Mouse (Mus musculus) cerebellum, postnatal 14 days (tissue): ENCODE measurements around the gene Myadm.
"Not testable (repeated sequence)": the region's sequence is repeated elsewhere in the genome, so short reads cannot be mapped to it uniquely, and the experiment has no call there.

Experiments used
- DNase-seq, 2 experiments: peaks; one replicate each; pipeline ENCODE4 v3.0.0; 2021; ENCODE audit warnings: mixed read lengths in 2 of 2

The Myadm gene

DNA sequence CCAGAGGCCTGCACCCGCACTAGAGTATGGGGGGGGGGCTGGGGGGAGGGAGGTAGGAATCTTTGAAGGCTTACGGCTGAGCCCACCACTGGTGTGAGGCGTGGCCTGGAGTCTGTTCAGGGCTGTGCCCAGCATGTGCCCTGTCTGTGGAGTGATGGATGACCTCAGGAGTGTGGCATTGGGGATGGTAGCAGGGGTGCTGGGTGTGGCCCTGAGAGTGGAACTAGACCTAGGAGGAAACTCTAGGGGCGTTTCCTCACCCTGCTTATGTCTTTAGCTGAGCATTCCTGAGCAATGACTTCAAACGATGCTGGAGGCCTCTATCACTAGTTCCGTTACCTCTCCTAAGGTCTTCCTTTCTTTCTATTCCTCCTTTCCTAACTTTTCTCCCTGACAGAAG is 2.3 kb downstream of the Myadm start:
- DNase-seq = peak in 1 of 2 experiments; percentile 14

DNA sequence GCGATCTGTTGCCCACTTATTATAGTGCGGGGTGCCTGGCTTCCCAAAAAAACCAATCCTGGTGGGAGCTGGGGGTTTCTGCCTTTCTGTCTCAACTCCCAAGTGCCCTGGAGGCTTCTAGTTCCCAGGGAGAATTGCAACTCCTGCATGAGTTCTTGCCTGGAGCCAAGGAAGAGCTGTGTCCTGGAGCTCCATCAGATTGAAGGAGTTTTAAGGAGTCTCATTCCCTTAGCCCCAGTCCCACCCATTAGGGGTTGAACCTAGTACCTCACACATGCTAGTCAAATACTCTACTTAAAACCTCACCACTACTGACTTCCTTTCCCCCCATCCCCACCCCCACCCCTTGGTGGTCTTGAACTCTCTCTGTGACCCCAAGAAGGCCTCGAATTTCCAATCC is 2.9 kb downstream of the Myadm start:
- DNase-seq = no peak

DNA sequence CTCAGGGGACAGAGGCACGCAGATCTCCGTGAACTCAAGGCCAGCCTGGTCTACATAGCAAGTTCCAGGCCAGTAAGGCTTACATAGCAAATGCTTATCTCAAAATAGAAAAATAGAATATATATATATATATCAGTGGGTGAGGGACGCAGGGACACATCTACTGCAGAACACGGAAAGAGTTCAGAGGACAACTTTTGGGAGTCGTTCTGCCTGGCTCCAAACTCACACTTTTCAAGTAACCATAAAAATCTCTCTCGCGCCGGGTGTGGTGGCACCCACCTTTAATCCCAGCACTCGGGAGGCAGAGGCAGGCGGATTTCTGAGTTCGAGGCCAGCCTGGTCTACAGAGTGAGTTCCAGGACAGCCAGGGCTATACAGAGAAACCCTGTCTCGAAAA is 3.4 kb downstream of the Myadm start:
- not testable (repeated sequence) for DNase-seq

DNA sequence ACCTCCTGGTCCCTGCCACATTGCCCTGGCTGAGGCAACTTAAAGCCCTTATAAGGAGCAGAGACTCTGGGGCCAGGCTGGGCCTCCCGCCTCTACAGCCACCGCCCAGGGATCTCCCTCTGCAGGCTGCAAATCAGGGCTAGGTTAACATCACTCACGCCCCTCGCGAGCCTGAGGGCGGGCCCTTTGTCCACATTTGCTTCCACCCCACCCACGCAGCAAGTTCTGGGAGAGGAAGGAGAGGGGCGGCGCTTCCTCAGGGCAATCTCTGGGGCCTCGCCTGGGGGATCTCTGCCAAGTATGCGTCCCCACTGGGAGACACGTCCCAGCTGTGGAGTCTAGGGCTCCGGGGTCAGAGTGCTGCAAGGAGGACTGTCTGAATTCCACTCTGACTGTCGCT is 3.9 kb downstream of the Myadm start:
- peak; percentile 33 to 54 for DNase-seq

DNA sequence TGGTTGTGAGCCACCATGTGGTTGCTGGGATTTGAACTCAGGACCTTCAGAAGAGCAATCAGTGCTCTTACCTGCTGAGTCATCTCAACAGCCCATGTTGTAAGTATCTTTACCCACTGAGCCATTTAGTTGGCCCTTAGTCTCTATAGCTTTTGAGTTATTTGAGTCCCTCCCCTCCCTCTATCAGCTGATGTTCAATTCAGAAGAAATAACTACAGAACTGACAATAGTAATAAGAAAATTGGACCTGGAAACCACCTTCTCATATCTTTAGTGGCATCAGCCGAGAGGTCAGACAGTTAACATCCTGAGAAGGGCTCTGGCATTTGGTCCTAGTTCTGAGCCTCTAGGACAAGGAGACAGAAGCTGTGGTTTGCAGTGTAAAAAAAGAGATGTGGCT is 5.9 kb downstream of the Myadm start:
- no peak for DNase-seq

DNA sequence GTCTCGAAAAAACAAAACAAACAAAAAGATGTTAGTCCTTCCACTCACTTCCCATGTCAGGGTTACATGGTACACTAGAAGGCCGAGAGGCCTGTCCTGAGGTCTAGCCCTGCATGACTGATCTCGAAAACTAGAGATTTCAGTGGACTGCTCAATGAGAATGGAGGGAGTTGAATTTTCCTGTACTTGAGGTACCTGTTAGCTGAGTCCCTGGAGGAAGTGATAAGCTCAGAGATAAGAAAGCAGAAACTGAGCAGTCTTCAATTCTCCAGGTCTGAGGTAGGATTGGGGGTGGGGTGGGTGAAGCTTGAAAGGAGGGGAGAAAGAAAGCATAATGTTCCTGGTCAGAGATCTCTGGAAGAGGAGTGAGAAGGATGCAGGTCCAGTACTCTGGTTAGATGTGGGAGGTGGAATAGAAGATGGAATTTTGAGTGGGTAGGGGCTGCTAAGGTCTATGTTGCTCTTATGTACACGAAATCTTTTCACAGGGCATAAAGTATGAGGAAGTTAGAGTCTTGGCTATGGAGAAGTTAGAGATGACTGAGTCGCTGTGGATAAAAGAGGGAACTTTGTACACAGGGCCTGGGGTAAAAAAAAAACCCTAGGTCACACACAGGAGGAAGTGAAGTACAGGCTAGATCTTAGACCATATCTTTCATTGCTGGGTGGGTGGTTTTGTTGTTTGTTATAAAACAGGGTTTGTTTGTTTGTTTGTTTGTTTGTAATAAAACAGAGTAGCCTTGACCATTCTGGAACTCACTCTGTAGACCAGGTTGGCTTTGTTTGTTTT is 6.6 kb downstream of the Myadm start:
- no peak for DNase-seq

DNA sequence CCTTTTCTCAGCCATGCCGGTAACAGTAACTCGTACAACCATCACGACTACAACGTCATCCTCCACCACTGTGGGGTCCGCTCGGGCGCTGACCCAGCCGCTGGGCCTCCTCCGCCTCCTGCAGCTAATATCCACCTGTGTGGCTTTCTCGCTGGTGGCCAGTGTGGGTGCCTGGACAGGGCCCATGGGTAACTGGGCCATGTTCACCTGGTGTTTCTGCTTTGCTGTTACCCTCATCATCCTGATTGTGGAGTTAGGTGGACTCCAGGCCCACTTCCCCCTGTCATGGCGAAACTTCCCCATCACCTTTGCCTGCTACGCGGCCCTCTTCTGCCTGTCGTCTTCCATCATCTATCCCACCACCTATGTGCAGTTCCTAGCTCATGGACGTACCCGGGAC is 7.8 kb downstream of the Myadm start:
- DNase-seq = no peak

DNA sequence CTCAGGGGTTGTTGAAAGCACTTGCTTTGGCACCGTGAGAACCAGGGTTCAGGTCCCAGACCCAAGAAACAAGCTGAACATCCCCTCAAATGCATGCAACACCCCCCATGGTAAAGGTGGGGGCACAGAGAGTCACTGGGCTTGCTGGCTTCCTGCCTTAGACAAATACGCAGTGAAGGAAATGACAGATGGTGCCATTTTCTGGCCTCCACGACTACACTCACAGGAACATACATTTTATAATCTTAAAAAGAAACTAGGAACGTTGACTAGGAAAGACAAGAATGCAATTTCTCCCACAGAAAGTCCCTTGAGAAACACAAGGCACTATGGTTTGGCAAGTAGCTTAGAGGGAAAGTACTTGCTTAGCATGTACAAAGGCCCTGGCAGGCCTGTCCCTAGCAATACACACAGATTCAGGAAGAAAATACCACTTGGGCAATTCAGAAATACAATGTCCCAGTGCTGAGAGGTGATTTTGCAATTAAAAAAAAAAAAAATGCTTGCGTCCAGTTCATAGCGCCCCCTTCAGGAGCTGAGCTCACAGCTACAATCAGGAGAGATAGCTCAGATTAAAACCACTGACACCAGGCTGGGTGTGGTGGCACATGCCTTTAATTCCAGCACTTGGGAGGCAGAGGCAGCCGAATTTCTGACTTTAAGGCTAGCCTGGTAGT is 11.2 kb downstream of the Myadm start:
- peak; percentile 35 to 56 for DNase-seq

DNA sequence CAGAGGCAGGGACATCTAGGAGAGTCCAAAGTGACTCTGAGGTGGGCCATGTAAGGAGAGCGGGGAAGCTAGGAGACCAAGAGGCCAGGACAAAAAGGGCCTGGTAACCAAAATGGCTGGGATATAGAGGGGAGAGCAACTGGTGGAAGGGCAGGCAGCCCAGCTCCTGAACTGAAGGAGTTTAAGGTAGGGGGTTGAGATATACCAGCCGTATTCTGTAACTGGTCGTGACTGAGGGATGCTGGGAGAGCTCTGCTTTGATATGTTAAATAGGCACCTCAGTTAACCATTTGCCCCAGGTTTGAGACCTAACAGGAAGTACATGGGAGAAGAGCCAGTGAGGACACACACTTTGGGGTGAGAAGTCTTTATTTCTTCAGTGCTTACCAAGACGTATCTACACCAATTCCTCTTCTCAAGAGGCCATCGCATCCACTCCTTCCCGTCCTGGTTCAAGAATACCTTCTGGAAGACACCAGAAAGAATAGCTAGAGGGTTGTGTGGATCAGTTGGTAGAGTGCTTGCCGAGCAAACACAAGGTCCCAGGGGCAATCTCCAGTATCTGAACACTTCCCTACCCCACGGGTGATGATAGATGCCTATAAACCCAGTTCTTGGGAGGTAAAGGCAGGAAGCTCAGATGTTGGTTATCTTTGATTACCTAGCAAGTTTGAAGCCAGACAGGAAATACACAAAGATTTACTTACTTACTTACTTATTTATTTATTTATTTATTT is 12.2 kb downstream of the Myadm start:
- no peak for DNase-seq

DNA sequence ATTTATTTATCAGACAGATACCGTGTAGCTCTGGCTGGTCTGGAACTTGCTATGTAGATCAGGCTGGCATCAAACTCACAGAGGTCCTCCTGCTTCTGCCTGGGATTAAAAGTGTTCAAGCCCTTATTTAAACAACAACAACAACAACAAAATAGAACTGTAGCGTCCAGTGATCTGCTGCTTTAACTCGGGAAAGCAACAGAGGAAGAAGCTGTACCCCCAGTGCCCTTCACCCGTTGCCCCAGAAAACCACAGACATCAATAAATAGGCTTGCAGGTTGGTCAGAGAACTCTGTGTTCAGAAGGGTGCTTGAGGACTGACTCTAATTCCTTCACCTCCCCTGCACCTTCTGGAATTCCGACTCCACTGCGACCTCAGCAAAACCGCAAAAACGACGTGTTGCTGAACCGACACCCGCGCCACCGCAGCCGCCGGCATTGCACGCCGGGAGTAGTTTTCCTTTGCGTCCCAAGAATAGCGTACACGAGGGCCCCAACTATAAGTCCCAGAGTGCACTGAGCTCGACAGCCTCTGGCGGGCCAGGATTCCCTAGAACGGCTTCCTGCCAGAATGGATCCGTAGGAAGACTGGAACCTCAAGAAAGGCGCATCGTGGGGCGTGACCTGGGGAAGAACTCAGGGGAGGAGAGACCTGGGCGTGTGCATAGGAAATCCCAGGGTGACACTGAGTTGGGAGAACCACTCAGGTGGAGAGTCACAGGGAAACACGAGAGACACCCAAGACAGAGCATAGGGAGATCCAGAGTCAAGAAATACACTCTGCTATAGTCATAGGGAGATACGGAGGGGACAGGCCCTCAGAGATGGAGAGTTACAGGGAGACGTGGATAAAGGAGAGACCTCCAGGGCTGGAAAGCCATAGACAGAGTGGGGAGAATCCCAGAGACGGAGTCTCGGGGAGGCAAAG is 13.0 kb downstream of the Myadm start:
- DNase-seq = peak; percentile 37 to 42

DNA sequence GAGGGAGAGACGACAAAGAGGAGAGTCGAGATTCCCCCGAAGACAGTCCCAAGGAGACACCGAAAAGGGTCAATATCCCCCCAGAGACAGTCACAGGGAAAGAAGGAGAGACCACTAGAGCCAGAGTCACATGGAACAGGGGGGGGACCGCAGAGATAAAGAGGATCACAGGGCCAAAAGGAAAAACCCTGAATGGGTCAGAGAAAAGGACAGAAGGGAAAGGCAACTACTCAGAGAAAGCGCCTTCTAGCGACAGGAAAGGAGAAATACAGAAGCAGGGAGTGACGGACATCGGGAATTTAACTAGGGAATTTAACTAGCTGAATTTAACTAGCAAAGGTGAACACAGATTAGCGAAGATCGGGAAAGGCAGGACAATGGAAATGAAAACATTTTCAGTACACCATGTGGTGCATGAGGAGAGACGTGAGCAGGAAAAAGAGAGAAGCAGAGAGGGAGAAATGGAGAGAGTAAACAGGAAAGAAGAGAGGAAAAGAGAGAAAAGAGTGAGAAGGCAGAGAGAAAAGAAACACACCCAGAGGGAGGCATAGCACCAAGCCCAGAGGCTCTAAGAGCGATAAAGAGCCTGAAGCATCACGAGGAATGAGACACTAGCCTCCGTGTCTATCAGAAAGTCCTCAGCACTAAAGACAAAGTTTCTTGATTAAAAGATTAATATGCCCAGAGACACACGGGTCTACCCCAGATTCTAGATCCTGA is 13.8 kb downstream of the Myadm start:
- DNase-seq = peak; percentile 27 to 50

DNA sequence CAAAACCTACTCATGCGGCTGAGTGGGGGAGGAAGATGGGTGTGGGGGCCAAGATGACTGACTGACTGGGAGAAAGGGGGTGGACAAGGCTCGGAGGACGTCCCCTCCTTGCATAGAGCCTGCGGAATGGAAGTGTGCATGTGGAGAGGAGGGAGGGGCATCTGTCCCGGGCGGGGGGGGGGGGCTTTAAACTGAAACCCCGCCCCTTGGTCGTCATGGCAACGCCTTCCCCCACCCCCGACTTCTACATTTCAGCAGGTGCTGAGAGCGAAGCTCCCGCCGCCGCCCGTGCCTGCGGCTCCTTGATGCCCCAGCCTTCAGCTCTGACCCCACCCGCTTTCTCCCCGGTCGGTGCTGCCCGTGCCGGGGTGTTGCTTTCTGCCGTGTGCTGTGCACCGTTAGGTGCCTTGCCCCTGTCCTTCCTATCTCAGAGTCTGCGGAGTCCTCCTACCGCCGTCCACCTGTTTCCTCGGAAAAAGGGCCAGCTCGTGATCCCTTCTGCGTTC is 14.4 kb downstream of the Myadm start:
- DNase-seq = peak; percentile 70 to 78

DNA sequence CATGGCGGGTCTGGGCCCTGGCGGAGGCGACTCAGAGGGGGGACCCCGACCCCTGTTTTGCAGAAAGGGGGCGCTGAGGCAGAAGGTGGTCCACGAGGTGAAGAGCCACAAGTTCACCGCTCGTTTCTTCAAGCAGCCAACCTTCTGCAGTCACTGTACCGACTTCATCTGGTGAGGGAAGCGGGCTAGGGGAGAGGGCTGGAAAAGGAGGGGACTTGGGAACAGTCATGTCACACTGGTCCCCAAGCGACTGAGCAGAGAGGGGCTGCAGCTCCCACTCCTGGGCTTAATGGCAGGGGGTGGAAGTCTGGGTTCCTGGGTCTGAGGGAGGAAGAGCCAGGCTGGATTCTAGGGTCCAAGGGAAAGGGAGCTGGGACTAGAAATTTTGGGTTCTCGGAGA is 14.9 kb downstream of the Myadm start:
- peak in 1 of 2 experiments; percentile 41 for DNase-seq

DNA sequence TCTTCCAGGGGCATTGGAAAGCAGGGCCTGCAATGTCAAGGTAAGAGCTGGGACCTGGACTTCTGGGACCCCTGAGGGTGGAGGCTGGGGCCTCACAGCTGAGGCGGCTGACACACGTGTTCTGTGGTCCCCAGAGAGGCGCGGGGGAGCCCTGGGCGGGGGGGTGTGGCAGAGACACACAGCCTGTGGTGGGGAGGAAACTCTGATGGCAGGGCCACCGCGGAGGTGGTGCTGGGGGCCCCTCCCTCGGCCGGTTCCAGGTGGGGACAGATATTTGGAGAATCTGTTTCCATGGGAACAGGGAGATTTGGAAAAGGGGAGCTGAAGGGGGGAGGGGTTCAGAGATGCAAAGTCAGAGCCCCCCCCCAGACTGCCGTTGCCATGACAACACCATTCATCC is 15.4 kb downstream of the Myadm start:
- DNase-seq = peak; percentile 42 to 43

DNA sequence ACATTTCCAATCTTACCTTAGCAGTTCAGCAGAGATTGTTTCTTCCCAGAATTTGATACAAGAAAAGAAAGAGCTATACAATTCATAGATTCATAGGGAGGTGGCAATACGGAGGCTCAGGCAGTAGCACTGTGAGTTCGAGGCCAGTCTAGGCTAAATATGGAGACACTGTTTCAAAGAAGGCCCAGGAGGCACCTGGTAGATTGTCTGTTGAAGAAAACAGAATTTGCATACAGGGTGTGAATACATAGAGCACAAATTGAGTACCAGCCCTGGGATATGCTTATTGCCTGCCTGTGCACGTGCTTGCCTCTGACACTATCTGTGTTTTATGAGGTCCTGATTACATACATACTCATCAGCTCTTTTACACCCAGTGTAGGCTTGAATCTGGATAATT is 17.5 kb downstream of the Myadm start:
- DNase-seq = no peak

DNA sequence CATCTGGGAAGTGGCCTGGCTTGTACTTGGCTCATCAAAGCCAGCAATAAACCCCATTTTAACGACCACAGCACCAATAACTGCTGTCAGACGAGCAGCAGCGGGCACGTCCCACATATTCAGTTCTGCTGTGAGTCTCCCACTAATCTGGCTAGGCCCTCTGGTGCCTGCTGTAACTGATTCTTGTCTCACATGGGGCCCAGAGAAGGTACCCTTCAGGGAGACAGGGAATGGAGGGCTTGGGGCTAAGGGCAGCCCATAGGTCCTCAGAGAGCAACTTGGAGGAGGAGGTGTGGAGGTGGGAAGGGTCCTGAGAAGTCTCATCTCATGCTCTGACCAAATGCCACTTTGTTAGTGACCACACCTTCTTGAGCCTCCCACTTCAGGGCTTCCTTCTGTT is 19.8 kb downstream of the Myadm start:
- no peak for DNase-seq

DNA sequence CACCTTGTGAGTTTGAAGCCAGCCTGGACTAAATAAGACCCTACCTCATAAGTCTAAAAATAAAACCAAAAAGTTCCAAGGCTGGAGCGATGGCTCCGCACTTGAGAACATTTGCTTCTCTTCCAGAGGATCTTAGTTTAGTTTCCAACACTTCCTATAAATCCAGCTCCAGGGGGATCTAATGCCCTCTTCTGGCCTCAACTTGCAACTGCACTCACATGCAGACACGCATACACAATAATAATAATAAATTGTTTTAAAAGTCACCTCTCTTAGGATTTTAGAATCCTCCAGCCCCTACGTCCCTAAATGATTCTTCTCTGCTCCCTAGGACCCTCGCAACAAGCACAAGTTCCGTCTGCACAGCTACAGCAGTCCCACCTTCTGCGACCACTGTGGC is 21.4 kb downstream of the Myadm start:
- DNase-seq = no peak

DNA sequence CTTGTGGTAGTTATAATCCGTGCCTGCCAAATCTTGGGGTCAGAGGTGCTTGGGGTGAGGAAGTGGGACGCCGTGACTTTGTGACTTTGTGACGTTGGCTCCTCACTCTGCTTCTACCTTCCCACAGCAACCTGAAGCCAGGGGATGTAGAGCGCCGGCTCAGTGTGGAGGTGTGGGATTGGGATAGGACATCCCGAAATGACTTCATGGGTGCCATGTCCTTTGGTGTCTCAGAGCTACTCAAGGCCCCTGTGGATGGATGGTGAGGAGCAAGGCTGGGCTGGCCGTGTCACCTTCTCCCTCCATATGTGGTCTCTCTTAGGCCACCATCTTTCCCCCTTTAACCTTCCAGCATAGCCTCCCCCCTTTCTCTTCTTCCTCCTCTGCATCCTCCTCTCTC is 24.7 kb downstream of the Myadm start:
- DNase-seq = no peak

DNA sequence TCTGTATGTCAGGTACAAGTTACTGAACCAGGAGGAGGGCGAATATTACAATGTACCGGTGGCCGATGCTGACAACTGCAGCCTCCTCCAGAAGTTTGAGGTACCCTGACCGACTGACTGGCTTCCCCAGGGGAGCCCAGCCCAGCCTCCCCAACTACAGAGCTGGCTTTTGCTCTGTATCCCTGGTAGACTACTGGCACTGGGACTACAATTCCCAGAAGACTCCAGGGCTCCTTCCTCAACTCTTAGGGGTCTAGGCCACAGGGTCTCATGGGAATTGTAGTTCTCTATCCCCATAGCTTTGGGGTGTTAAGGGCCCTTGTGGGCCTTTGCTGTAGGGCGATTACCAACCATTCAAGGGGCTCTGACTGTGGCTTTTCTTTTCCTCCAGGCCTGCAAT is 25.2 kb downstream of the Myadm start:
- no peak for DNase-seq

DNA sequence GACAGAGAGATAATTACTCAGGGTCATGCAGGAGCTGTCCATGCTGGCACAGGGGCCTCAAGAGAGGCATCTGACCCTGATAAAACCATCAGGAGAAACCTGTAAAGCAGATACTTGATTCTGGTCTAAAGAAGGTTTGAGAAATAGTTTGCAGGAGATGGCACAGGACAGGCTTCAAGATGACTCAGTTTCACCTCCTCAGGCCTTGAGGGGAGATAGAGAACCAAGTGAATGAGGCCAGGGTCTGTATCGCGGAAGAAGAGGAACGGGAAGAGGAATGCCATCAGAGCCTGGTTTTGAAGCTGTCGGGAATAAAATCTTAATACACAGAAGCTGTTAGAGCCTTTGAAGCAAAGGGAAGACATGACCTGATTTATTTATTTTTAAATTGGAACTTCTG is 28.8 kb downstream of the Myadm start:
- no peak for DNase-seq

DNA sequence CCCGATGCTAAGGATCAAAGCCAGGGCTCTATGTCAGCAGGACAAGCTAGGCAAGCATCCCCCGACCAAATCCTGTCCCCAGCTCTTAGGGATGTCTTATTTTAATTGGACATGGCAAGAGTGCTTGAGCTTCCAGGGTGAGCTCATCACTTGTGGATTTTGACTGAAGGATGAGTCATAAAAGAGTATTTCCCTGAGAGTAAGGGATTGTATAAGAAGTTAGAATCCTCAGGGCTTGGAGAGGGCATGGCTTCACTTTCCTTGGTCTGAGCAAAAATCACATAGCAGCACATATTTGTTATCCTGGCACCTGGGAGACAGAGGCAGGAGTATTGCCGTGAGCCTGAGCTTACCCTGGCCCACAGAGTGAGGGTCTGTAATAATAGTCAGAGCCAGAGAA is 32.0 kb downstream of the Myadm start:
- no peak for DNase-seq

DNA sequence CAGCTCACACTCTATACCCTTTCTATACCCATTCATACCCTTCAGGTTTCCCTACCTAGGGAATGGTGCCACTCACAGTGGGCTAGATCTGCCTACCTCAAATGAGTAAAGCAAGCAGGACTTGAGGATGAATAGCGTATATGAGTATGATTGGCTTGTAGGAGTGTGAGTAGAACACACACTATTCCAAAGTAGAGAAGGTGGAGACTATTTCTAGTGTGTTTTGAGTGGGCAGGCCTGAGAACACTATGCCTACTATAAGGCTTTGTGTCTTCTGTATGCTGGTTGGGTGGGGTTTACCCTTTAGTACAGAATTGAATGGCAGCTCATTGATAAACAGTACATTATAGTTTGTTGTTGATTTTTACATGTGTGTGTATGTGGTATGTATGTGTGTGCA is 34.9 kb downstream of the Myadm start:
- no peak for DNase-seq
